Mouse (Mus musculus): ENCODE results near the gene Map3k15.

Gene Map3k15

GRCm38 (mm10) chrX:160134136-160134843 lies 146.1 kb downstream of the Map3k15 start:
- no peak for DNase-seq (ENCODE audit: low spot score in 2 of 2)

GRCm38 (mm10) chrX:160135719-160136118 lies 147.5 kb downstream of the Map3k15 start:
- no peak for DNase-seq (ENCODE audit: low spot score in 2 of 2)

GRCm38 (mm10) chrX:160136153-160136552 lies 147.9 kb downstream of the Map3k15 start:
- no peak for DNase-seq (ENCODE audit: low spot score in 2 of 2)

GRCm38 (mm10) chrX:160137177-160137860 lies 149.1 kb downstream of the Map3k15 start:
- DNase-seq (ENCODE audit: low spot score in 2 of 2) = no peak

DNA sequence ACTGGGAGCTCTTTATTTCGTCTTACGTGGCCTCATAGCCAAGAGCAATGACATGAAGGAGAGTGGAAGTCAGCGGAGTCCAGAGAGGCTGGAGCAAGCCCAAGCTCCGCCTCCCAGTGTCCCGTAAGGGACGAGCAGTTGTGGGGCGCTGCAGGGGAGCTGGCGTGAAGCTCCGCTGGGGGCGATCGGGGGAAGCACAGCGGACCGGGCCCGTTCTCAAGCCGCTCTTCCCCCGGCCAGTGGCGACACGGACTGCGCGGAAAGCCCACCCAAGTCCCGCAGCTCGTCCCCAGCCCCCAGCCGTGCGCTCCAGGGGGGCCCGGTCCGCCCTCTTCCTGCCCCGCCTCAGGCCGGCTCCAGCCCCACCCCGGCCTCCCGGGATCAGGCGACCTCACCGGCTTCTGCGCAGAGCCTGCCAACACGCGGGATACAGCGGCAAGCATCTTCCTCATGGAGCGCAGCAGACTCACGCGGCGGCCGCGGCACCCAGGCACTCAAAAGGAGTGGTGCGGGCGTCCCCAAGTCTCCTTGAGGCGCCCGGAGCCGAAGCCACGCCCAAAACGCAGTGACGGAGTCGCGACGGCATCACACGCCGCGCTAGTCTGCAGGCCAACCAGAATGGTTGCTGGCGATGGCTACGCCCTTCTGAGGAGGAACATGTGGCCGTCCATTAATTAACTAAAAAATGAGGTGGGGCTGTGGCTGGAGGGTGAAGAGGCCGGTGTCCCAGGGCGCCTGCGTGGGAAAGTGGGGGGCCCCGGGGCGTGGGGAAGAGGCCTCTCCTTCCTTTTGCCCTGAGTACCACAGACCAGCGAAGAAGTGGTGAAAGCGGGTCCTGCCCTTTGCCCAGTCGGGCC lies 149.9 kb downstream of the Map3k15 start, which contains the start of gene Pdha1:
Gene Pdha1 (minus strand): TSS at position 553 of the 857 bp plus-strand sequence.
- DNase-seq (ENCODE audit: low spot score in 2 of 2) = peak; percentile 60 to 66

GRCm38 (mm10) chrX:160146806-160147205 lies 158.6 kb downstream of the Map3k15 start:
- DNase-seq (ENCODE audit: low spot score in 2 of 2) = no peak

DNA sequence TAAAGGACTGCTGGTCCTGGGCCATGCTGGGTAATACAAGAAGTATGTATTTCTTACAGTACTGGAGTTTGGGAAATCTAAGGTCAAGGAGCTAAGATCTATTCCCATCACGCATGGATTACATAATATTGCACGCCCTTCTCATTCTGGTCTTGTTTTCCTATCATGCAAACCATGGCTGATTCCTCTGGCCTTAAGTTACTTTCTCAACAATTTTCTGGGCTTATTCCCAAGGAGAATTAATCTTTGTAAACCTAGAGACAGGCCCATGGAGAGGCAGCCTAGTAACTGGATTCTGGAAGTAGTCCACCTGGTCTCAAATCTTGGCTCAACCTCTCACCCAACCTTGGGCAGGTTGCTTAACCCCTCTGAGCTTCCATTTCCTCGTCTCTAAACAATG lies 159.2 kb downstream of the Map3k15 start:
- DNase-seq (ENCODE audit: low spot score in 2 of 2) = no peak

- no peak for DNase-seq (ENCODE audit: low spot score in 2 of 2)
These were observed 160.6 kb downstream of the Map3k15 start for GRCm38 (mm10) chrX:160148859-160149258.

GRCm38 (mm10) chrX:160153147-160153815 lies 165.0 kb downstream of the Map3k15 start:
- DNase-seq (ENCODE audit: low spot score in 2 of 2) = no peak

GRCm38 (mm10) chrX:160164259-160164658 lies 176.0 kb downstream of the Map3k15 start:
- no peak for DNase-seq (ENCODE audit: low spot score in 2 of 2)

DNA sequence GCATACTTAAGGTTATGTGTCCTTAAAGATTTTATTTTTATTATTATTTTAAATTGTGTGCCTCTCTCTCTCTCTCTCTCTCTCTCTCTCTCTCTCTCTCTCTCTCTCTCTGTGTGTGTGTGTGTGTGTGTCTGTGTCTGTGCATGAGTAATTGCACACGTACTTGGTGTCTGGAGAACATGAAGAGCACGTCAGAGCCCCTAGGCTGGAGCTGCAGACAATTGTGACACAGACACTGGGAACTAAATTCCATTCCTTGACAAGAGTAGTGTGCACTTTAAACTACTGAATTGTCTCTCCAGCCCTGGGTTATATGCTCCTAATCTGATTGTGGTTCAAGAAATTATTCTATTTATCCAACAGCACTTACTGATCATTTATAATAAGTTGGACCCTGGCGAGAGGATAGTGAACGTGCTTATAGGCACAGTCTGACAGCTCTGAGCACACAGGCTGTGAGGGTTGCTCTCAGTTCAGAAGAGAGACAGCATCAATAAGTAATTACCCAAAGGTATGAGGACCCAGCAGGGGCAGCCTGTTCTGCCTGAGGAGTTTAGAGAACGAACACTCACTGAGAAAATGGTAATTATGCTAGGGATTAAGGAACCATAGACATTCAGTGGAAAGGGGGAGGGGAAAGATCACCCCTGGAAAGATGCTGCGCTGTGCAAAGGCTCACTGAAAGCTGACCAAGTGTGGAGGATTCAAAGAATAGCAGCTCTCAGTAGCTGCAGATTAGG lies 178.2 kb downstream of the Map3k15 start:
- DNase-seq (ENCODE audit: low spot score in 2 of 2) = no peak

- peak; percentile 17 to 60 for DNase-seq (ENCODE audit: low spot score in 2 of 2)
These were observed 181.9 kb downstream of the Map3k15 start for GRCm38 (mm10) chrX:160170150-160170549.
